Mouse (Mus musculus): Measurements from ENCODE around the gene Amn1.

Gene Amn1

GRCm38 (mm10) chr6:149188041-149188924 lies at the start of gene Amn1:
Gene Amn1, minus strand, starts transcription at chr6:149188712.
- no peak for TF ChIP-seq GATA4 (IDR thresholded peaks at IDR 0.05; ENCODE audit: insufficient replicate concordance, low read length)

DNA sequence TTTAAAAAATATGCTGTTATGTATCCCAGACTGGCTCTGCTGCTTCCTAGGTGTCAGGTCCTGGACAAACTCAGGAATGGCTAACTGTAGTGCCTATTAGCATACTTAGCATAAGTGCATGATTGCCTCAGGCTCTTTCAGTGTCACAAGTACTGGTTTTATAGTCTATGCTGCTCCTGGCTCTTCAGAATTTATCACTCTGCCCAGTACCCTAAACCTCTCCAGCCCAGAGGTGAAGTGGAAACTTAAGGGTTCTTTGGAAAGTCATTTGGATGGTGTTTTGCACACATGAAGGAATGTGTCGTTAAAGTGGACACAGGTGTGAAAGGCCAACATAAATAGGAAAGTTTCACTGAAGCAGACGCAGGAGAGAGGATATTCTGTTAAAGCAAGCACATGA lies 48.3 kb upstream of the Amn1 start:
- no peak for TF ChIP-seq GATA4 (IDR thresholded peaks at IDR 0.05; ENCODE audit: insufficient replicate concordance, low read length)

DNA sequence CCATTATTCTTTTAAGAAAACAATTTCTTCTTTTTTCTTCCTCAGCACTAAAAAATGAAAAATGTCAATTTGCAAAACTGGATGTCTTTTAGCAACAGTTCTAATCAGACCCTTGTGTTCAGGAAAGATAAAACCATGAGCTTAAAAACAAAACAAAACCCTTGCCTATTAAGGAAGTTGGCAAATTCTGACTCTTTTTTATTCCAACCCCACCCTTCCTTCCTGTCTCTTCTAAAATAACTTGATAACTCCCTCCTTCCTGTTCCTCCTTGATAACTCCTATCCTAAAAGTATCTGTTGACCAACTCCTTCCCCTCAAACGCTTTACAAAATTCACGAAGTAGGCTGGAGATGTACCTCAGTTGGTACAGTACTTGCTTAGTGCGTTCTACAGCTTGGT lies 45.4 kb upstream of the Amn1 start:
- TF ChIP-seq GATA4 (IDR thresholded peaks at IDR 0.05; ENCODE audit: insufficient replicate concordance, low read length): no peak

DNA sequence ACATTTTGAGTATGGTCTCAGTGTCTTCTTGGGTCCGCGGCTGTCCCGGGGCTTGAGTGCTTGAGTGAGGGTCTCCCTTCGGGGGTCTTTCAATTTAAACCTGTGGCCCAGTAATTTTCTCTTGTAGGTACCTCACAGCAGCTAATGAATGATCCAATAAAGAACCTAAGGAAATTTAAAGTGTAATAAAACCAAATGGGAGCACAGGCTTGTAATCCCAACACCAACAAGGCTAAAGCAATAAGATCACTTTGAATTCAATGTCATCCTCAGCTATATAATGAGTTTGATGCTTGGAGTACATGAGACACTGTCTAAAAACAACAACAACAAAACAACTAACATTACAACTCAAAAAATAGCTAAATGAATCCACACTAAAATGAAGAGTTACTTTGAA lies 36.2 kb upstream of the Amn1 start:
- TF ChIP-seq GATA4 (IDR thresholded peaks at IDR 0.05; ENCODE audit: insufficient replicate concordance, low read length): no peak

DNA sequence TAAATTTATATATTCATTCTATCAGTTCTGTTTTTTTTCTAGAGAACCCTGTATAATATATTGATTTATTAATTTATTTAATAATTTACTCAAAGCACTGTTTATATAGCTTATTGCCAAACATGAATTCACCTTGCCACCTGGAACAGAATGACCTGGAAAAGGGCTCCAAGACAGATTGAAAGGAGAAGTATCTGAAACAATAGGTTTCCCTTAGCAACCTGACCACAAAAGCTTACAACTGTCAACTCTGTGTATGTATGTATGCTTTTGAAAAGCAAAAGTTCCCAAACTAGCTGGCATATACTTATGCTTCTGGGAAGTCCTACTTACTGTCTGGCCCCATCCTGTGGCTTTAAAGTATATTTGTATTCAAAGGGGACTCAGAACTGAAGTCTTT lies 32.8 kb upstream of the Amn1 start:
- no peak for TF ChIP-seq GATA4 (IDR thresholded peaks at IDR 0.05; ENCODE audit: insufficient replicate concordance, low read length)

DNA sequence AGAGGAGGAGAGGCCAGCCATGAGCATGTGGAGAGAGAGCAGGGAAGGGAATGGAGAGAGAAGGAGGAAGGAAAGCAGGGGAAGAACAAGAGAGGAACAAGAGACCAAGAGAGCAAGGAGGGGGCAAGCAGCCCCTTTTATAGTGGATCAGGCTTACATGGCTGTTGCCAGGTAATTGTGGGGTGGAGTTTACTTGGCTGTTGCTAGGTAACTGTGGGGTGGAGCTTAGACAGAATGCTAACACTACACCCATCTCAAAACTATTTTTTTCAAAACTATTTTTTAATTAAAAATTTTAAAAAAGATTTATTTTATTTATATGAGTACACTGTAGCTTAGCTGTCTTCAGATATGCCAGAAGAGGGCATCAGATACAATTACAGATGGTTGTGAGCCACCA lies 10.1 kb upstream of the Amn1 start:
- TF ChIP-seq GATA4 (IDR thresholded peaks at IDR 0.05; ENCODE audit: insufficient replicate concordance, low read length): no peak

GRCm38 (mm10) chr6:149197116-149197515 lies 8.6 kb upstream of the Amn1 start:
- no peak for TF ChIP-seq GATA4 (IDR thresholded peaks at IDR 0.05; ENCODE audit: insufficient replicate concordance, low read length)

GRCm38 (mm10) chr6:149193276-149193905 lies 4.9 kb upstream of the Amn1 start:
- no peak for TF ChIP-seq GATA4 (IDR thresholded peaks at IDR 0.05; ENCODE audit: insufficient replicate concordance, low read length)

- TF ChIP-seq GATA4 (IDR thresholded peaks at IDR 0.05; ENCODE audit: insufficient replicate concordance, low read length): no peak
Measured at GRCm38 (mm10) chr6:149189340-149189922, 919 bp upstream of the Amn1 start.

DNA sequence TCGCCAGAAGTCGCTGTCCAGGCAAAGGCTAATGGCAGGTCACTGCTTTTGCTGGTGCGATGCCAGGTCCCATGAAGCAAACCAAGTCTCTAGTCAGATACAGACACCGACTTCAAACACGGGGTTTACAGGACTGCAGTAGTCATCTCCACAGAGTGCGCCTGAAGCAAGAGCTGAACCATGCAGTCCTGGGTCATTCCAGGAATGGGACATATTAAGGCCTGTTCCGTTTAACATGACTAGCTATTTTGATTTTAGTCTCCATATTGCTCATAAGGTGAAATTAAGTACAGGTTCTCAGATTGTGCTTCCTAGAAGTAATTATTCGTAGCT lies 379 bp upstream of the Amn1 start:
- no peak for TF ChIP-seq GATA4 (IDR thresholded peaks at IDR 0.05; ENCODE audit: insufficient replicate concordance, low read length)

GRCm38 (mm10) chr6:149187371-149187770 lies 1.1 kb downstream of the Amn1 start:
- no peak for TF ChIP-seq GATA4 (IDR thresholded peaks at IDR 0.05; ENCODE audit: insufficient replicate concordance, low read length)

GRCm38 (mm10) chr6:149184007-149184406 lies 4.5 kb downstream of the Amn1 start:
- TF ChIP-seq GATA4 (IDR thresholded peaks at IDR 0.05; ENCODE audit: insufficient replicate concordance, low read length): no peak

DNA sequence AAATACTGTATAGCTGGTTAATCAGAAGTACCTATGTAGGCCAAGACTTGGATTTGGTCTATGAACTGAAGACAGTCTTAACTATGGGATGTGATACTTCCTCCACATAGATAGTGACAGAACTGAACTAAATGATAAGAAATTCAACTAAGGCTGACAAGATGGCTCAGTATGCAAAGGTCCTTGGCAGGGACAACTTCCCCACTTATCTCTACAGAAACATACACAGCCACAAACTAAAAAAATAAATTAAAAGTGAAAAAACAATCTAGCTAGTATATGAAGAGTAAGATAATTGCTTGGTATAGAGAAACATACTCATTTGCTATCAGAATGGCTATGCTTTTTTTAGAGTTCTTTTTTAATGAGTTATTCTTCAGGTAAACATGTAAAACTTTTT lies 9.4 kb downstream of the Amn1 start:
- no peak for TF ChIP-seq GATA4 (IDR thresholded peaks at IDR 0.05; ENCODE audit: insufficient replicate concordance, low read length)

- TF ChIP-seq GATA4 (IDR thresholded peaks at IDR 0.05; ENCODE audit: insufficient replicate concordance, low read length): no peak
Measured at GRCm38 (mm10) chr6:149174932-149175570, 13.5 kb downstream of the Amn1 start.

DNA sequence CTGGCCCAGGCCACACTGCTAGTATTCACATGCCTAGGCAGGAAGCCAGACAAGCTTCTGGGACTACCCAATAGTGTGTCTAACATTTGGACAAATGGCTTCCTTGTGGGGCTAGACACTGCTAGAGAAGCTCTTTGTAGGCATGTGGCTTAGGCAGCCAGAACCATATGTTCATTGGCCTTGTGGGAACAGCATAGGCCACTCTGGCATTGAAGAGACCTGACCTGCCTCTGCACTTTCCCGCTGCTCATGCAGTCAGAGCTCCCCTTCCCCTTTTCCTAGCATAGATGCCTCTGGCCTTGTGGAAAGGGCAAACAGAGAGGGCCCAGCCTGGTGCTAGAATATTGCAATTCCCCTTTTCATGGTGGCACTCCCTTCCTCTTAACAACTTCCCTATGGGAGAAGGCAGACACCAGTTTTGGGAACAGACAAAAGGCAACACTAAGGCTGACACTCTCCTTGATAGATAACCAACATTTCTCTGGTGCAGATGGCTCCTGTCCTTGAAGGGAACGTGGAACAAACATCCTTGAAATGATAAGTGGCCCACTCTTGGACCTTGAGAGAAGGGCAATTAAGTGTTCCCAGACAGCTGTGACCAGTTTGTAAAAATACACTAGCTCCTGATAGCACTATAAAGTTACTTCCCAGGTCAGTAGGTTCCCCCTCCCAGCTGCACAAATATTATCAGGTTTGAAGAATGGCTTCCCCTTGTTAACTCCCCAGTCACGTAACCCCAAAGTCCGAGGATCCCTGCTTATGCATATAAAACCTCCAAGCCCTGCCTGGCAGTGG lies 14.5 kb downstream of the Amn1 start:
- TF ChIP-seq GATA4 (IDR thresholded peaks at IDR 0.05; ENCODE audit: insufficient replicate concordance, low read length): no peak
